Mouse (Mus musculus) embryonic fibroblast, embryonic 13.5 days (primary cell): ENCODE measurements at regions not wholly inside any gene's neighbourhood (a gene's known extent, or its start where the extent isn't known, plus 50 kb on each side); places are given as distances from the start of the nearest gene placed in this dataset.

Experiments used
- CTCF ChIP-seq: IDR thresholded peaks from 2 replicates; pipeline ENCODE4 v1.5.1; 2011; ENCODE audit warnings: mild to moderate bottlenecking, control low read depth, low read length, moderate library complexity, borderline replicate concordance; ENCODE audit not compliant: insufficient read depth
- POLR2A ChIP-seq: IDR thresholded peaks from 2 replicates; pipeline ENCODE4 v1.6.1; 2011; ENCODE audit warnings: low read depth, mild to moderate bottlenecking, control low read depth, low read length, moderate library complexity

- TF ChIP-seq POLR2A (no peak), CTCF (no peak)
Measured at GRCm38 (mm10) chr7:111875949-111876348, 96.2 kb upstream of the Galnt18 start.
